Mouse (Mus musculus): ENCODE results near the gene Ceacam1. TPM values are rescaled to one million over a fixed set of nuclear protein-coding genes. Genes with fewer than 3 reads are reported as not detected.

The Ceacam1 gene
- polyA plus RNA-seq, 1 experiment = 0.01 TPM

DNA sequence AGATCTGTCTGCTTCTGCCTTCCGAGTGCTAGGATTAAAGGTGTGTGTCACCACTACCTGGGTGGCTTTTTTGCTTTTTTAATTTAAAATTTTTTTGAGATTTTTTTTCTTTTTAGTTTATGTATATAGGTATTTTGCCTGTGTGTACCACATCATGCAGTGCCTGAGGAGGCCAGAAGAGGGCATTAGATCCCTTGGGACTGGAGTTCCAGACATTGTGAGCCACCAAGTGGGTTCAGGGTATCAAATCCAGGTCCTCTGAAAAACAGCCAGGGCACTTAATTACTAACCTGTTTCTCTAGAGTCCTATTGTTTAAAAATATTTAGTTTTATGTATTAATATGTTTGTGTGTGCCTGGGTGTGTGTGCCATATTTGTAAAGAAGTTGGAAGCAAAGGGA is 59.8 kb downstream of the Ceacam1 start:
- Histone ChIP-seq H3K9me3 (ENCODE audit: control insufficient read depth, low read length) (no peaks in the 10 kb centered on the region), H3K27me3 (ENCODE audit: control insufficient read depth) (no peaks in the 10 kb centered on the region), H3K4me3 (replicated peaks) (no peak overlapping the region), H3K36me3 (ENCODE audit: control insufficient read depth) (no peaks in the 10 kb centered on the region), H3K4me1 (ENCODE audit: control insufficient read depth) (peaks cover 8% of the 10 kb centered on the region)
- no peak for TF ChIP-seq TAL1 (IDR thresholded peaks at IDR 0.05; ENCODE audit: low read length)
- TF ChIP-seq GATA1 (IDR thresholded peaks at IDR 0.05; ENCODE audit: low read length) = no peak

DNA sequence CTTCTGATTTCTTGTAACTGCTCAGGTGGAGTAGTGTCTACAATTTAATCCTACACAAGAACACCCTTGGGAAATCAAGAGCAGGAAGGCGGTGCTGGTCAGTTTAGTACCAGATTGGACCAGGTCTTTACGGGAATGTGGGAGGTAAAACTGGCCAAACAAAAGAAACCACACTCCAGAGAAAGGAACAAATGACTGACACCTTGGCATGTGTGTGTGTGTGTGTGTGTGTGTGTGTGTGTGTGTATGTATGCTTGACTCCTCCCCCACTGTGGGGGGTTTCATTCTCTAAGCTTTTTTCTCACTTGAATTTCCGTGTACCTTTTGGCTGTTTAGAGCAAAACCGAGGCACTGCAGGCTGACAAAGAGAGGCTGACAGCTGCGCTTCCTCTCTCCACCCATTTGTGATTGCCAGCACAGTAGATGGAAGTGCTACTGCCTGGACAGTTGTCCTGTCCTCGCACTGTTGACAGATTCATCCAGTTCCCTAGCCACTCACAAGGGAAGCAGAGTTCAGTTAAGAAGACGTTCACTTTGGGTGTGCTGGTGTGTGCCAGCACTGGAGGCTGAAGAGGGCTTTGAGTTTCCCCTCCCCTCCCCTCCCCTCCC is 64.5 kb downstream of the Ceacam1 start, which contains the start of gene Cxcl17:
TSS of gene Cxcl17 (minus strand) at position 54 of the 609 bp plus-strand sequence.
- Histone ChIP-seq H3K9me3 (ENCODE audit: control insufficient read depth, low read length) (no peaks in the 10 kb centered on the region), H3K4me3 (replicated peaks) (no peak within 1 kb of the TSS), H3K4me1 (ENCODE audit: control insufficient read depth) (peaks cover 8% of the 10 kb centered on the region), H3K36me3 (ENCODE audit: control insufficient read depth) (no peaks in the 10 kb centered on the region), H3K27me3 (ENCODE audit: control insufficient read depth) (no peaks in the 10 kb centered on the region)
- TF ChIP-seq TAL1 (IDR thresholded peaks at IDR 0.05; ENCODE audit: low read length) = no peak
- no peak for TF ChIP-seq GATA1 (IDR thresholded peaks at IDR 0.05; ENCODE audit: low read length)

GRCm38 (mm10) chr7:25411861-25412260 is 65.5 kb downstream of the Ceacam1 start:
- TF ChIP-seq TAL1 (IDR thresholded peaks at IDR 0.05; ENCODE audit: low read length) (no peak), GATA1 (IDR thresholded peaks at IDR 0.05; ENCODE audit: low read length) (no peak)
- Histone ChIP-seq H3K4me3 (replicated peaks) (no peak overlapping the region), H3K36me3 (ENCODE audit: control insufficient read depth) (no peaks in the 10 kb centered on the region), H3K9me3 (ENCODE audit: control insufficient read depth, low read length) (no peaks in the 10 kb centered on the region), H3K27me3 (ENCODE audit: control insufficient read depth) (no peaks in the 10 kb centered on the region), H3K4me1 (ENCODE audit: control insufficient read depth) (peaks cover 8% of the 10 kb centered on the region)

Other genes with a start within 250 kb of the Ceacam1 start
- 30.9 and 31.8 TPM in 2 replicates for gene Gsk3a, start 239.8 kb downstream of the Ceacam1 start, polyA plus RNA-seq (2012)
- gene Erf, start 226.8 kb downstream of the Ceacam1 start, polyA plus RNA-seq (2012) = 3.2 and 3.6 TPM in 2 replicates
- 47.3 and 55.9 TPM in 2 replicates for gene Cic, start 209.9 kb downstream of the Ceacam1 start, polyA plus RNA-seq (2012)
- gene Pafah1b3, start 179.6 kb downstream of the Ceacam1 start, polyA plus RNA-seq (2012) = 1.2 TPM in 2 replicates
- not detected in 2 replicates for gene Prr19, start 176.2 kb downstream of the Ceacam1 start, polyA plus RNA-seq (2012)
- not detected in 2 replicates for gene Tmem145, start 171.5 kb downstream of the Ceacam1 start, polyA plus RNA-seq (2012)
- gene Megf8, start 160.4 kb downstream of the Ceacam1 start, polyA plus RNA-seq (2012) = 0.03 and 0.16 TPM in 2 replicates
- not detected in 2 replicates for gene Cnfn, start 107.9 kb downstream of the Ceacam1 start, polyA plus RNA-seq (2012)
- gene Lipe, start 78.9 kb downstream of the Ceacam1 start, polyA plus RNA-seq (2012) = 0.22 and 0.32 TPM in 2 replicates
- not detected in 2 replicates for gene Cxcl17, start 64.7 kb downstream of the Ceacam1 start, polyA plus RNA-seq (2012)
- not detected in 2 replicates for gene Ceacam2, start 62.3 kb upstream of the Ceacam1 start, polyA plus RNA-seq (2012)
- gene Erich4, start 138.3 kb upstream of the Ceacam1 start, polyA plus RNA-seq (2012) = not detected in 2 replicates
- gene Dmac2, start 141.8 kb upstream of the Ceacam1 start, polyA plus RNA-seq (2012) = 0.73 and 1.1 TPM in 2 replicates
- 0.10 and 0.23 TPM in 2 replicates for gene B3gnt8, start 149.1 kb upstream of the Ceacam1 start, polyA plus RNA-seq (2012)
- gene Bckdha, start 181.4 kb upstream of the Ceacam1 start, polyA plus RNA-seq (2012) = 2.4 and 3.2 TPM in 2 replicates
- gene Exosc5, start 181.6 kb upstream of the Ceacam1 start, polyA plus RNA-seq (2012) = 11.8 and 15.6 TPM in 2 replicates
- 0.01 and 0.11 TPM in 2 replicates for gene Tmem91, start 197.6 kb upstream of the Ceacam1 start, polyA plus RNA-seq (2012)
- gene B9d2, start 203.2 kb upstream of the Ceacam1 start, polyA plus RNA-seq (2012) = 4.8 and 8.3 TPM in 2 replicates
- 21.9 and 23.6 TPM in 2 replicates for gene Tgfb1, start 209.4 kb upstream of the Ceacam1 start, polyA plus RNA-seq (2012)
- gene Ccdc97, start 241.5 kb upstream of the Ceacam1 start, polyA plus RNA-seq (2012) = 8.8 and 9.3 TPM in 2 replicates